Mouse (Mus musculus): ENCODE measurements around the gene Galnt2. TPM values are rescaled to one million over a fixed set of nuclear protein-coding genes. Genes with fewer than 3 reads are reported as not detected.

Galnt2 gene
- 55.5 TPM for polyA plus RNA-seq (2012; fragmentation: generic; extraction: Trizol)
- long read RNA-seq, experiment 1, full-length matches to known transcripts, result 8 of 12 reads
- long read RNA-seq, experiment 1, partial matches to known transcripts, result 3 of 12 reads
- long read RNA-seq, experiment 1, other reads (novel, unspliced or antisense), result 1 of 12 reads
- long read RNA-seq, experiment 2, full-length matches to known transcripts, result 235 of 309 reads
- long read RNA-seq, experiment 2, partial matches to known transcripts, result 24 of 309 reads
- long read RNA-seq, experiment 2, other reads (novel, unspliced or antisense), result 50 of 309 reads

GRCm38 (mm10) chr8:124231176-124231484, at the start of gene Galnt2:
TSS of gene Galnt2 (plus strand) at chr8:124231391.
- Histone ChIP-seq H3K36me3 (ENCODE audit: control insufficient read depth, insufficient read depth) (no peaks in the 10 kb centered on the region), H3K79me2 (ENCODE audit: control insufficient read depth, insufficient read depth) (peaks cover 46% of the 10 kb centered on the region), H3K79me3 (ENCODE audit: low read depth) (peaks cover 25% of the 10 kb centered on the region), H3ac (ENCODE audit: control insufficient read depth, insufficient read length, low read depth) (peak within 1 kb of the TSS; percentile 91), H3K27me3 (ENCODE audit: control insufficient read depth, insufficient read depth, insufficient read length) (no peaks in the 10 kb centered on the region), H3K4me3 (ENCODE audit: insufficient read depth, poor library complexity, severe bottlenecking) (peak within 1 kb of the TSS; percentile 69)
- no peak for TF ChIP-seq CEBPB (IDR thresholded peaks at IDR 0.05; ENCODE audit: low read depth)
- TF ChIP-seq CTCF (IDR thresholded peaks at IDR 0.05; ENCODE audit: control insufficient read depth, insufficient read depth, insufficient read length), result peak; percentile 3
- TF ChIP-seq MYOG (IDR thresholded peaks at IDR 0.05; ENCODE audit: control insufficient read depth, extremely low read depth, insufficient read length), result no peak
- no peak for TF ChIP-seq USF1 (IDR thresholded peaks at IDR 0.05; ENCODE audit: low read depth)
- no peak for TF ChIP-seq MAX (IDR thresholded peaks at IDR 0.05)
- TF ChIP-seq FOSL1 (IDR thresholded peaks at IDR 0.05; ENCODE audit: insufficient read depth, low read length, poor library complexity, severe bottlenecking), result no peak
- no peak for TF ChIP-seq MYOD1 (IDR thresholded peaks at IDR 0.05; ENCODE audit: control insufficient read depth, insufficient read length, low read depth)

GRCm38 (mm10) chr8:124181751-124182150, 49.4 kb upstream of the Galnt2 start:
- TF ChIP-seq MYOD1 (IDR thresholded peaks at IDR 0.05; ENCODE audit: control insufficient read depth, insufficient read length, low read depth) (no peak), MYOG (IDR thresholded peaks at IDR 0.05; ENCODE audit: control insufficient read depth, extremely low read depth, insufficient read length) (no peak), USF1 (IDR thresholded peaks at IDR 0.05; ENCODE audit: low read depth) (no peak), MAX (IDR thresholded peaks at IDR 0.05) (no peak), CEBPB (IDR thresholded peaks at IDR 0.05; ENCODE audit: low read depth) (no peak), FOSL1 (IDR thresholded peaks at IDR 0.05; ENCODE audit: insufficient read depth, low read length, poor library complexity, severe bottlenecking) (no peak), CTCF (IDR thresholded peaks at IDR 0.05; ENCODE audit: control insufficient read depth, insufficient read depth, insufficient read length) (no peak)
- Histone ChIP-seq H3K36me3 (ENCODE audit: control insufficient read depth, insufficient read depth) (no peaks in the 10 kb centered on the region), H3ac (ENCODE audit: control insufficient read depth, insufficient read length, low read depth) (no peak overlapping the region), H3K27me3 (ENCODE audit: control insufficient read depth, insufficient read depth, insufficient read length) (no peaks in the 10 kb centered on the region), H3K79me3 (ENCODE audit: low read depth) (no peaks in the 10 kb centered on the region), H3K79me2 (ENCODE audit: control insufficient read depth, insufficient read depth) (no peaks in the 10 kb centered on the region), H3K4me3 (ENCODE audit: insufficient read depth, poor library complexity, severe bottlenecking) (no peak overlapping the region)

- no peak for TF ChIP-seq MAX (IDR thresholded peaks at IDR 0.05)
- H3K4me3 ChIP-seq (ENCODE audit: insufficient read depth, poor library complexity, severe bottlenecking), result no peak overlapping the region
Observed at GRCm38 (mm10) chr8:124182224-124182623, 49.0 kb upstream of the Galnt2 start.

GRCm38 (mm10) chr8:124184078-124184477, 47.1 kb upstream of the Galnt2 start:
- Histone ChIP-seq H3K79me3 (ENCODE audit: low read depth) (no peaks in the 10 kb centered on the region), H3K4me3 (ENCODE audit: insufficient read depth, poor library complexity, severe bottlenecking) (no peak overlapping the region), H3K27me3 (ENCODE audit: control insufficient read depth, insufficient read depth, insufficient read length) (no peaks in the 10 kb centered on the region), H3K79me2 (ENCODE audit: control insufficient read depth, insufficient read depth) (no peaks in the 10 kb centered on the region), H3ac (ENCODE audit: control insufficient read depth, insufficient read length, low read depth) (no peak overlapping the region), H3K36me3 (ENCODE audit: control insufficient read depth, insufficient read depth) (no peaks in the 10 kb centered on the region)
- TF ChIP-seq MYOD1 (IDR thresholded peaks at IDR 0.05; ENCODE audit: control insufficient read depth, insufficient read length, low read depth) (no peak), CTCF (IDR thresholded peaks at IDR 0.05; ENCODE audit: control insufficient read depth, insufficient read depth, insufficient read length) (no peak), MYOG (IDR thresholded peaks at IDR 0.05; ENCODE audit: control insufficient read depth, extremely low read depth, insufficient read length) (no peak), USF1 (IDR thresholded peaks at IDR 0.05; ENCODE audit: low read depth) (no peak), CEBPB (IDR thresholded peaks at IDR 0.05; ENCODE audit: low read depth) (no peak), MAX (IDR thresholded peaks at IDR 0.05) (no peak), FOSL1 (IDR thresholded peaks at IDR 0.05; ENCODE audit: insufficient read depth, low read length, poor library complexity, severe bottlenecking) (no peak)

More at GRCm38 (mm10) chr8:124182224-124182623, 49.0 kb upstream of the Galnt2 start:
- no peak overlapping the region for H3ac ChIP-seq (ENCODE audit: control insufficient read depth, insufficient read length, low read depth)
- no peaks in the 10 kb centered on the region for H3K36me3 ChIP-seq (ENCODE audit: control insufficient read depth, insufficient read depth)
- H3K27me3 ChIP-seq (ENCODE audit: control insufficient read depth, insufficient read depth, insufficient read length), result no peaks in the 10 kb centered on the region
- H3K79me2 ChIP-seq (ENCODE audit: control insufficient read depth, insufficient read depth), result no peaks in the 10 kb centered on the region
- no peaks in the 10 kb centered on the region for H3K79me3 ChIP-seq (ENCODE audit: low read depth)

GRCm38 (mm10) chr8:124184507-124184906, 46.7 kb upstream of the Galnt2 start:
- H3K79me2 ChIP-seq (ENCODE audit: control insufficient read depth, insufficient read depth), result no peaks in the 10 kb centered on the region
- no peaks in the 10 kb centered on the region for H3K36me3 ChIP-seq (ENCODE audit: control insufficient read depth, insufficient read depth)
- H3K79me3 ChIP-seq (ENCODE audit: low read depth), result no peaks in the 10 kb centered on the region
- TF ChIP-seq MYOD1 (IDR thresholded peaks at IDR 0.05; ENCODE audit: control insufficient read depth, insufficient read length, low read depth), result no peak
- H3K4me3 ChIP-seq (ENCODE audit: insufficient read depth, poor library complexity, severe bottlenecking), result no peak overlapping the region
- H3ac ChIP-seq (ENCODE audit: control insufficient read depth, insufficient read length, low read depth), result no peak overlapping the region
- H3K27me3 ChIP-seq (ENCODE audit: control insufficient read depth, insufficient read depth, insufficient read length), result no peaks in the 10 kb centered on the region

GRCm38 (mm10) chr8:124185081-124185480, 46.1 kb upstream of the Galnt2 start:
- H3K36me3 ChIP-seq (ENCODE audit: control insufficient read depth, insufficient read depth), result no peaks in the 10 kb centered on the region
- H3K79me3 ChIP-seq (ENCODE audit: low read depth), result no peaks in the 10 kb centered on the region
- TF ChIP-seq CEBPB (IDR thresholded peaks at IDR 0.05; ENCODE audit: low read depth) (no peak), USF1 (IDR thresholded peaks at IDR 0.05; ENCODE audit: low read depth) (no peak), CTCF (IDR thresholded peaks at IDR 0.05; ENCODE audit: control insufficient read depth, insufficient read depth, insufficient read length) (no peak), MAX (IDR thresholded peaks at IDR 0.05) (no peak), FOSL1 (IDR thresholded peaks at IDR 0.05; ENCODE audit: insufficient read depth, low read length, poor library complexity, severe bottlenecking) (no peak), MYOG (IDR thresholded peaks at IDR 0.05; ENCODE audit: control insufficient read depth, extremely low read depth, insufficient read length) (no peak), MYOD1 (IDR thresholded peaks at IDR 0.05; ENCODE audit: control insufficient read depth, insufficient read length, low read depth) (no peak)
- no peaks in the 10 kb centered on the region for H3K79me2 ChIP-seq (ENCODE audit: control insufficient read depth, insufficient read depth)
- H3K4me3 ChIP-seq (ENCODE audit: insufficient read depth, poor library complexity, severe bottlenecking), result no peak overlapping the region
- no peaks in the 10 kb centered on the region for H3K27me3 ChIP-seq (ENCODE audit: control insufficient read depth, insufficient read depth, insufficient read length)
- no peak overlapping the region for H3ac ChIP-seq (ENCODE audit: control insufficient read depth, insufficient read length, low read depth)

Measured in C2C12 (cell line).